In the genomic region with DNA sequence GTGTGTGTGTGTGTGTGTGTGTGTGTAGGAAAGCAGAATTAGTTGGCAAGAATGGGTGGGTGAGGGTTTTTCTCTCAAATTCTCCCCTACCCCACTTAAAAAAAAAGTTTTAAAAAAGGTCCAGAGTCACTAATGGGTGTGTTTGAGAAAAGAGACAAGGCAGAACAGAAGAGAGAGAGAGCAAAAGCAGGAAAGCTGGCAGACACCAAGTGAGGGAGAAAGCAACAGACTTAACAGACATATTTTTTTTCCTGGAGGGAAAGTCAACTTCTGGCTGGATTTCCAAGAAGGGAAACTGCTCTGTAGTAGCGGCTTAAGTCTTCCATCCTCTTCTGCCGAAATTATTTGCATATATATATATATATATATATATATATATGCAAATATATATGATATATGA, we compare ENCODE assay signal across 8 mouse cellular contexts. TPM values are rescaled to one million over a fixed set of nuclear protein-coding genes. Genes with fewer than 3 reads are reported as not detected.
DNase-seq lines count a peak whose midpoint lies in the region; ATAC-seq and TF ChIP-seq lines count a peak whose summit lies in the region.

No protein-coding gene starts in this region.

- no peak for DNase-seq in heart, adult 2 months
- DNase-seq in heart, postnatal 36 days = no peak
- no peak for DNase-seq in thymus, adult 2 months
- DNase-seq in thymus, postnatal 14 days = no peak
- no peak for DNase-seq in liver, embryonic 14.5 days (ENCODE audit: low read depth in 3 of 3, low spot score in 3 of 3)
- no peak for DNase-seq in ovary, postnatal 36 days (ENCODE audit: low spot score)
- DNase-seq in gastrocnemius, adult 8-10 months (ENCODE audit: low spot score in 2 of 2) = no peak
- DNase-seq in Muller cell, postnatal 12 days (ENCODE audit: inconsistent ontology term) = no peak

- no peak for TF ChIP-seq CTCF in heart, adult 2 months (IDR thresholded peaks at IDR 0.05)
- TF ChIP-seq CTCF in thymus, adult 2 months (IDR thresholded peaks at IDR 0.05; ENCODE audit: borderline replicate concordance, control insufficient read depth, extremely low read depth, insufficient read depth, low read length, poor library complexity) = no peak
- no peak for TF ChIP-seq CTCF in liver, embryonic 14.5 days (IDR thresholded peaks at IDR 0.05; ENCODE audit: low read depth)

- ATAC-seq in liver, embryonic 14.5 days (ENCODE audit: insufficient read depth) = no peak

- H3K79me2 ChIP-seq in heart, adult 2 months (replicated peaks; ENCODE audit: control insufficient read depth, insufficient read depth, low read length) = no peaks in the 10 kb centered on the region

- H3K4me3 ChIP-seq in heart, adult 2 months = no peak overlapping the region
- peak overlapping the region; percentile 46; the same call in 1 of the 2 replicates for H3K4me3 ChIP-seq in thymus, adult 2 months (ENCODE audit: control insufficient read depth, insufficient read depth, low read length)
- no peak overlapping the region; a peak in 1 of 4 replicates for H3K4me3 ChIP-seq in liver, embryonic 14.5 days (ENCODE audit: insufficient read depth in 1 of 2, low read depth in 2 of 2, low read length in 2 of 2)

- TF ChIP-seq EP300 in heart, adult 2 months (IDR thresholded peaks at IDR 0.05; ENCODE audit: insufficient read depth, low read depth, low read length) = no peak
- TF ChIP-seq EP300 in liver, embryonic 14.5 days (IDR thresholded peaks at IDR 0.05; ENCODE audit: low read depth) = no peak

- H3K9ac ChIP-seq in heart, adult 2 months (ENCODE audit: low read depth, low read length) = peak overlapping the region; percentile 63
- H3K9ac ChIP-seq in liver, embryonic 14.5 days (replicated peaks) = no peak overlapping the region

- peaks cover 6% of the 10 kb centered on the region; the same call in 1 of the 2 replicates for H3K4me1 ChIP-seq in heart, adult 2 months (ENCODE audit: control insufficient read depth, insufficient read depth, low read length)
- H3K4me1 ChIP-seq in thymus, adult 2 months (replicated peaks; ENCODE audit: control insufficient read depth, insufficient read depth, low read length) = peaks cover 9% of the 10 kb centered on the region
- peaks cover 0 to 2% of the 10 kb centered on the region in 2 experiments; a peak in 2 of 4 replicates for H3K4me1 ChIP-seq in liver, embryonic 14.5 days (replicated peaks; ENCODE audit: control insufficient read depth in 2 of 2, insufficient read depth in 2 of 2, low read length in 1 of 2)

- H3K27ac ChIP-seq in heart, adult 2 months = peak overlapping the region; percentile 45
- H3K27ac ChIP-seq in thymus, adult 2 months (ENCODE audit: control insufficient read depth, insufficient read depth, low read length) = no peak overlapping the region
- H3K27ac ChIP-seq in liver, embryonic 14.5 days = no peak overlapping the region

- 27% methylated on average over 2 of the region's 2 CpGs for WGBS in heart, adult 2 months
- 30% methylated on average over 2 of the region's 2 CpGs for WGBS in thymus, adult 2 months
- 24% methylated on average over 2 of the region's 2 CpGs for WGBS in liver, embryonic 14.5 days (ENCODE audit: insufficient replicate concordance)

- intact Hi-C loops in heart, adult 2 months (cut with DNase I) = no loop called here
- intact Hi-C loops in heart, postnatal 36 days (cut with DNase I) = no loop called here

- H3K36me3 ChIP-seq in heart, adult 2 months (ENCODE audit: control insufficient read depth, insufficient read depth, low read length) = no peaks in the 10 kb centered on the region
- no peaks in the 10 kb centered on the region for H3K36me3 ChIP-seq in thymus, adult 2 months (ENCODE audit: control insufficient read depth, insufficient read depth, low read length)
- no peaks in the 10 kb centered on the region for H3K36me3 ChIP-seq in liver, embryonic 14.5 days (replicated peaks; ENCODE audit: control insufficient read depth, insufficient read depth, low read depth)

- no peak for TF ChIP-seq POLR2A in heart, adult 2 months (IDR thresholded peaks at IDR 0.05; ENCODE audit: insufficient read depth, low read depth, low read length)
- no peak for TF ChIP-seq POLR2A in thymus, adult 2 months (IDR thresholded peaks at IDR 0.05; ENCODE audit: control insufficient read depth, extremely low read depth, insufficient read depth, low read length, poor library complexity)

- H3K27me3 ChIP-seq in heart, adult 2 months (ENCODE audit: control insufficient read depth, insufficient read depth, low read length) = no peaks in the 10 kb centered on the region
- peaks cover 13% of the 10 kb centered on the region for H3K27me3 ChIP-seq in thymus, adult 2 months (ENCODE audit: control insufficient read depth, insufficient read depth, low read length)
- H3K27me3 ChIP-seq in liver, embryonic 14.5 days (ENCODE audit: control insufficient read depth, insufficient read depth, low read length) = peaks cover 32% of the 10 kb centered on the region

- H3K4me2 ChIP-seq in liver, embryonic 14.5 days (ENCODE audit: low read depth) = peak overlapping the region; percentile 45

- H3K9me3 ChIP-seq in liver, embryonic 14.5 days (ENCODE audit: control insufficient read depth, low read length) = no peaks in the 10 kb centered on the region

RNA-seq across cellular contexts. Expression of gene Tsku, which starts 0.5 kb away (rescaled TPM):
- total RNA-seq in heart, adult 2 months (2021) = 1 to 10 TPM; 2.2 to 2.5 TPM
- polyA plus RNA-seq in heart, adult 2 months (2012; rRNA removed) = 4.9 and 5.9 TPM in 2 replicates
- total RNA-seq in heart, postnatal 36 days (2021) = 1 to 10 TPM; 2.8 to 3.2 TPM
- 10.2 and 11.1 TPM in 2 replicates for polyA plus RNA-seq in thymus, adult 2 months (2012; rRNA removed)
- polyA plus RNA-seq in liver, embryonic 14.5 days (2012; rRNA removed) = 1.9 and 2.1 TPM in 2 replicates
- polyA plus RNA-seq in liver, embryonic 14.5 days (2014; fragmentation: Nextera tagmentation; extraction: Ambion mirVana) = 1.7 and 1.9 TPM in 2 replicates
- 1 to 10 TPM in 2 of 4 experiments, under 1 TPM in 2; 0.73 to 1.9 (median 1.1) TPM for total RNA-seq in gastrocnemius, adult 8-10 months (2022)

RNA-seq across cellular contexts. Expression of gene Acer3, which starts 40.7 kb away (rescaled TPM):
- total RNA-seq in heart, adult 2 months (2021) = 10 to 100 TPM; 11.0 to 13.2 TPM
- 5.5 and 8.7 TPM in 2 replicates for polyA plus RNA-seq in heart, adult 2 months (2012; rRNA removed)
- 10 to 100 TPM; 12.8 to 13.5 TPM for total RNA-seq in heart, postnatal 36 days (2021)
- polyA plus RNA-seq in thymus, adult 2 months (2012; rRNA removed) = 6.7 and 9.1 TPM in 2 replicates
- 7.5 and 13.8 TPM in 2 replicates for polyA plus RNA-seq in liver, embryonic 14.5 days (2012; rRNA removed)
- 24.0 and 26.5 TPM in 2 replicates for polyA plus RNA-seq in liver, embryonic 14.5 days (2014; fragmentation: Nextera tagmentation; extraction: Ambion mirVana)
- total RNA-seq in gastrocnemius, adult 8-10 months (2022) = 1 to 10 TPM; 1.8 to 4.5 (median 2.9) TPM
